In genomic region chr6:13607621-13608493, GRCm38 (mm10) we compare ENCODE assay signal across 8 mouse cellular contexts. TPM values are rescaled to one million over a fixed set of nuclear protein-coding genes. Genes with fewer than 3 reads are reported as not detected.
DNase-seq lines count a peak whose midpoint lies in the region; ATAC-seq and TF ChIP-seq lines count a peak whose summit lies in the region.

TSS of gene Tmem168 (minus strand) at chr6:13608100.

- H3K36me3 ChIP-seq in embryonic facial prominence, embryonic 12.5 days: 0 out of 2 replicates have a peak, but pooled peaks cover 4% of the 10 kb centered on the region
- no peaks in the 10 kb centered on the region; the same call in 1 of the 2 replicates for H3K36me3 ChIP-seq in limb, embryonic 11.5 days (ENCODE audit: control insufficient read depth, insufficient read depth, low read length)
- H3K36me3 ChIP-seq in midbrain, embryonic 13.5 days: no peaks in the 10 kb centered on the region
- peaks cover 4% of the 10 kb centered on the region; the same call in 1 of the 2 replicates for H3K36me3 ChIP-seq in small intestine, adult 2 months (ENCODE audit: control insufficient read depth, insufficient read depth, low read length)

- peak within 1 kb of the TSS; percentile 75 for H3K4me3 ChIP-seq in embryonic facial prominence, embryonic 12.5 days
- H3K4me3 ChIP-seq in limb, embryonic 11.5 days (ENCODE audit: low read depth, low read length): peak within 1 kb of the TSS; percentile 63
- H3K4me3 ChIP-seq in midbrain, embryonic 13.5 days (replicated peaks): peak within 1 kb of the TSS; percentile 82
- H3K4me3 ChIP-seq in small intestine, adult 2 months (ENCODE audit: low read depth, low read length): peak within 1 kb of the TSS; percentile 74

- peak; percentile 97 for DNase-seq in 3134 (ENCODE audit: extremely low read depth, insufficient read length, low spot score)
- DNase-seq in adrenal gland, postnatal 36 days: peak; percentile 95
- DNase-seq in heart, adult 11 months: peak; percentile 99
- peak; percentile 97 for DNase-seq in kidney, adult 18-20 months
- peak; percentile 94 for DNase-seq in limb, embryonic 11.5 days (ENCODE audit: low spot score)

- WGBS in embryonic facial prominence, embryonic 12.5 days: 2% methylated on average over 62 of the region's 71 CpGs
- 2% methylated on average over 71 of the region's 71 CpGs for WGBS in limb, embryonic 11.5 days
- WGBS in midbrain, embryonic 13.5 days: 2% methylated on average over 71 of the region's 71 CpGs
- WGBS in small intestine, adult 2 months: 2% methylated on average over 71 of the region's 71 CpGs

- no peaks in the 10 kb centered on the region for H3K9me3 ChIP-seq in embryonic facial prominence, embryonic 12.5 days
- H3K9me3 ChIP-seq in limb, embryonic 11.5 days (ENCODE audit: control insufficient read depth, low read length): no peaks in the 10 kb centered on the region
- H3K9me3 ChIP-seq in midbrain, embryonic 13.5 days: no peaks in the 10 kb centered on the region

- peak; percentile 95 for ATAC-seq in embryonic facial prominence, embryonic 12.5 days (ENCODE audit: insufficient number of reproducible peaks, insufficient read depth, low FRiP score, low TSS enrichment)
- ATAC-seq in limb, embryonic 11.5 days (ENCODE audit: insufficient number of reproducible peaks, low FRiP score, low TSS enrichment, low read depth): peak; percentile 98
- ATAC-seq in midbrain, embryonic 13.5 days: peak; percentile 98

- peak within 1 kb of the TSS; percentile 97 for H3K27ac ChIP-seq in embryonic facial prominence, embryonic 12.5 days
- H3K27ac ChIP-seq in limb, embryonic 11.5 days (replicated peaks; ENCODE audit: low read depth, low read length): peak within 1 kb of the TSS; percentile 89
- peak within 1 kb of the TSS; percentile 95 for H3K27ac ChIP-seq in midbrain, embryonic 13.5 days
- peak within 1 kb of the TSS; percentile 66 for H3K27ac ChIP-seq in small intestine, adult 2 months (ENCODE audit: insufficient read depth, low read depth, low read length)

- no peaks in the 10 kb centered on the region for H3K27me3 ChIP-seq in embryonic facial prominence, embryonic 12.5 days
- no peaks in the 10 kb centered on the region for H3K27me3 ChIP-seq in limb, embryonic 11.5 days (ENCODE audit: control insufficient read depth, insufficient read depth, low read length)
- no peaks in the 10 kb centered on the region for H3K27me3 ChIP-seq in midbrain, embryonic 13.5 days
- H3K27me3 ChIP-seq in small intestine, adult 2 months (ENCODE audit: control insufficient read depth, insufficient read depth, low read length): no peaks in the 10 kb centered on the region

- TF ChIP-seq POLR2A in small intestine, adult 2 months (IDR thresholded peaks at IDR 0.05; ENCODE audit: low read depth, low read length): peak; percentile 72

- H3K9ac ChIP-seq in embryonic facial prominence, embryonic 12.5 days: peak within 1 kb of the TSS; percentile 80
- peak within 1 kb of the TSS; percentile 92 for H3K9ac ChIP-seq in limb, embryonic 11.5 days (ENCODE audit: low read length)
- peak within 1 kb of the TSS; percentile 87 for H3K9ac ChIP-seq in midbrain, embryonic 13.5 days (replicated peaks)

- peak within 1 kb of the TSS; percentile 58 for H3K4me2 ChIP-seq in embryonic facial prominence, embryonic 12.5 days (replicated peaks)
- peak within 1 kb of the TSS; percentile 57 for H3K4me2 ChIP-seq in limb, embryonic 11.5 days (ENCODE audit: low read depth, severe bottlenecking)
- peak within 1 kb of the TSS; percentile 68 for H3K4me2 ChIP-seq in midbrain, embryonic 13.5 days (replicated peaks)

- no peak for TF ChIP-seq CTCF in small intestine, adult 2 months (IDR thresholded peaks at IDR 0.05; ENCODE audit: extremely low read depth, insufficient read length, insufficient replicate concordance, low read depth, low read length)

- peaks cover 8% of the 10 kb centered on the region for H3K4me1 ChIP-seq in embryonic facial prominence, embryonic 12.5 days
- peaks cover 5% of the 10 kb centered on the region; the same call in 1 of the 2 replicates for H3K4me1 ChIP-seq in limb, embryonic 11.5 days (ENCODE audit: control insufficient read depth, insufficient read depth, low read length)
- H3K4me1 ChIP-seq in midbrain, embryonic 13.5 days (replicated peaks): peaks cover 17% of the 10 kb centered on the region
- H3K4me1 ChIP-seq in small intestine, adult 2 months (ENCODE audit: control insufficient read depth, insufficient read depth, insufficient read length, low read length): no peaks in the 10 kb centered on the region; the same call in 1 of the 2 replicates

RNA-seq across cellular contexts. Expression of gene Tmem168, which starts in this region (rescaled TPM):
- 10 to 100 TPM; 24.3 to 34.5 TPM for total RNA-seq in adrenal gland, postnatal 36 days (2021)
- 42.3 and 45.4 TPM in 2 replicates for polyA plus RNA-seq in embryonic facial prominence, embryonic 12.5 days (2016; fragmentation: Nextera tagmentation; extraction: Ambion mirVana)
- polyA plus RNA-seq in limb, embryonic 11.5 days (2014; fragmentation: Nextera tagmentation; extraction: Ambion mirVana): 32.3 and 37.6 TPM in 2 replicates
- polyA plus RNA-seq in midbrain, embryonic 13.5 days (2015; fragmentation: Nextera tagmentation; extraction: Ambion mirVana): 24.6 and 25.6 TPM in 2 replicates
- polyA plus RNA-seq in small intestine, adult 2 months (2012; rRNA removed): 0.93 and 2.4 TPM in 2 replicates

Comparison
In these comparisons a context has a peak if more than half of its experiments do, and no peak if none do; other contexts are left out.
1. Peak in every context shown above with its lines: DNase-seq, ATAC-seq, H3K4me3 ChIP-seq and H3K27ac ChIP-seq.